Mouse (Mus musculus) hematopoietic stem cell, adult 5-6 weeks (primary cell): Measurements from ENCODE around the gene Atp2b4. TPM values are rescaled to one million over a fixed set of nuclear protein-coding genes. Genes with fewer than 3 reads are reported as not detected.
"Not testable (repeated sequence)": the region's sequence is repeated elsewhere in the genome, so short reads cannot be mapped to it uniquely, and the experiment has no call there.

Experiments used
- ATAC-seq, 2 experiments: fragments of 125-278 bp in 1 of 2; replicated peaks in 1 of 2; 2 replicates each; pipeline ENCODE4 v1.8.0; 2016 to 2017; ENCODE audit warnings: inconsistent platforms in 2 of 2, mild to moderate bottlenecking in 2 of 2, moderate number of reproducible peaks in 2 of 2, low read depth in 1 of 2, moderate TSS enrichment in 1 of 2; ENCODE audit not compliant: low FRiP score in 2 of 2, poor library complexity in 2 of 2, severe bottlenecking in 2 of 2, insufficient read depth in 1 of 2, low TSS enrichment in 1 of 2
- total RNA-seq: library from RNA; stranded (forward); fragments of 172-1452, 232-1000 nt; gene quantifications from 2 replicates; pipeline ENCODE4 v1.2.3, GENCODE M21; 2017

The Atp2b4 gene
- total RNA-seq, 1 experiment from 2014 or later = 82.1 TPM

DNA sequence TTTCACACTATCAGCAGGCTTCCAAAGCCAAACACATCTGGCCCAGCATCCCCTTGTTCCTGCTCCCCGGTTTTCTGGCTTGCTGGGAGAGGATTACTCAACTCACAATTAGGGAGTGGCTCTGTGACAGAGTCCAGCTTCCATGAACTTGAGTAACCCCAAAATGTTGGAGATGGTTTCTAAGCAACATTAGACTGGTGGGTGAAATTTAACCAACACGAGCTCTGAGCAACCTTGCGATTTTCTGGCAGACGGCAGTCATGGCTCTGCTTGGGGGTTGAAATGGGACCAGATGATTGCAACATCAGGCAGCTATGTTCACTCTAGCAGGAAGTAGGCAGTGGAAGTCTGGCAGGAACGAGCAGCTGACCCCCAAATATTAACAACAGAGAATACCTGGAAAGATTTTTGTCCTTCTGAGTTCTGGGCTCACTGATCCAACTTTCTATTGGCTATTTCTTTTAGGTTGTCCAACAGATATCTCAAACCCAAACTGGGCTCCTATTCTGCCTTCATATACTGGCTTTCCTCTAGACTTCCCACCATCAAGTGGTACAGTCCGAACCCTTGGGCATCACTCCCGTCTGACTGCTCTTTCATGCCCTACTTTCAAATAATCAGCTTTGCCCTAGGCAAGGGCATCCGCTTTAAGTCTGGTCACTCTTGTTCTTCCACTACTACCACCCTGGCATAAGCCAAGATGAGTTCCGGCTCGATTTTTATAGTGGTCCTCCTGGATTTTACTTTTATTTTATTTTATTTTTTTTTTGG lies 114.9 kb downstream of the Atp2b4 start:
- ATAC-seq = no peak

- no peak for ATAC-seq
Measured at GRCm38 (mm10) chr1:133671801-133672200, 129.0 kb downstream of the Atp2b4 start.

DNA sequence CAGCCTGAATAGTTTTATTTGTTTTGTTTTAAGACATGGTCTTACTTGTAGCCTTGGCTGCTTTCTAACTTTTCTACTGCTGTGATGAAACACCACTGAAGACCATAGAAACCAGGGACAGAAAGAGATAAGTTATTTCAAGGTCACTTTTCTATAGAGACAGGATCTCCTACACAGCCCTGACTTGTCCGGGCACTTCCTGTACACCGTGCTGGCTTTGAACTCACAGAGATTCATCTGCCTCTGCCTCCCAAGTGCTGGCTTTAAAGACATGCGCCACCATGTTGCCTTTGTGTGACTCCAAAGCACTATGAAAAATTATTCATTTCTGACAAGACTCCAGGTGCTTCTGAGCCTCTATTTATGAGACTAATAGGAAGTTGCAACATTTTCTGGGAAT lies 129.6 kb downstream of the Atp2b4 start:
- no peak for ATAC-seq

DNA sequence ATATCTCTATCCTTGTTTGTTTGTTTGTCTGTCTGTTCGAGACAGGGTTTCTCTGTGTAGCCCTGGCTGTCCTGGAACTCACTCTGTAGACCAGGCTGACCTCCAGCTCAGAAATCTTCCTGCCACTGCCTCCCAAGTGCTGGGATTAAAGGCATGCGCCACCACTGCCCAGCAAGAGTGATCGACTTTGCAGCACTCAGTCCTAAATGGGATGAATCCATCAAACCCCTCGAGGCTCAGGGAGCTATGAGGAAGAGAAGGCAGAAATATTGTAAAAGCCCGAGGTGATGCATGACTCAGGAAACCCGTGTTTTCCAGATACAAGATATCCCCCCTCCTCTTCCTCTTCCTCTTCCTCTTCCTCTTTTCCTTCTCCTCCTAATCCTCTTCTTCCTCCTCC lies 130.1 kb downstream of the Atp2b4 start:
- ATAC-seq = no peak

DNA sequence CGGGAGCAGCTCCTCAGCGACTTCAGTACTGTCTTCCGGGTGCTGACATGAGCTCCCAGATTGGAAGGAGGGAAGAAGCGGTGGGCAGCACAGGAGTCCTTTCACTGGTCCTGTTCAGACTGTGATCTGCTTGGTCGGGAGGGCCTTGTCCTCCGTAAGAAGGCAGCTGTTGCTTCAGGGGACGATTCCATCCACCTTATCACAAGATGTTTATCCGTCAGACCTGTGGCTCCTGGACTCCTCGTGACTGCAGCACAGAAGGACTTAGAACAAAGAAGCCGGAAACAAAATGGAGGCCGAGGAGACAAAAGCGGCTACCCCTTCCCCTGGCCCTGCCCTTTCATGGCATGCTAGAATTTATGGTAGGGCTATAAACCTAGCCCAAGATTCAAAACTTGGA lies 130.7 kb downstream of the Atp2b4 start:
- ATAC-seq = no peak

DNA sequence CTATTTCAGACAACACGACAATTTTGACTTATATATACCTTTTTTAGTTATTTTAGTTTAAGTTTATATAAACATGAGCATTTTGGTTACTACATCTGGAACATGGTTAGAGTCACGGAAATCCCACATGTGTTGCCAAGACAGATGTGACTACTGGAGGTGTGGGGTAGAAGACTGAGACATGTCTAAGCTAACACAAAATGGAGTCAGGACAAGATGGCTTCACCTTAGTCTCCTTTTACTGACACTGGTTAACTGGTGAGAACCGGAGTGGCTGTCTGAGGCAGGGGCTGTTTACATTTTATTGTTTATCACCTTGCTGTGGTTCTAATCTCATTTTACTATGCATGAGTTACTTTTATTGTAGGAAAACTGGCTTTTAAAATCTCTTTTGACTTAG lies 132.2 kb downstream of the Atp2b4 start:
- ATAC-seq = no peak

DNA sequence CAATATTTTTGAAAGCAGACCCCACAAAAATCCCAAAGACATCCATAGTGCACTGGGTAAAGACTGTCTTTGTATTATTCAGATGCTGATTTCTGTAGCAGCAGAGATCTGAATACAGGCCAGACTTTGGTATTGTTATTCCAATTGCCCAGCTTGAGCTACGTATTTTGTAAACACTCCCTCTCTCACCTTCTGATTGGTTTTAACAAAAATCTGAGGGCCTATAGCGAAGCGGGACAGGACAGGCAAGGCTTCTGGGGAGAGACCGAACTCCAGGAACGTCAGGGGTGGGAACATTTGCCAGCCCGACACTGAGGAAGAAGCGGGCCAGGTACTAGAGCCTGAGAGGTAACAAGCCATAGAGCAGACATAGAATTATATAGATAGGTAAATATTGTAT lies 133.1 kb downstream of the Atp2b4 start:
- no peak for ATAC-seq

DNA sequence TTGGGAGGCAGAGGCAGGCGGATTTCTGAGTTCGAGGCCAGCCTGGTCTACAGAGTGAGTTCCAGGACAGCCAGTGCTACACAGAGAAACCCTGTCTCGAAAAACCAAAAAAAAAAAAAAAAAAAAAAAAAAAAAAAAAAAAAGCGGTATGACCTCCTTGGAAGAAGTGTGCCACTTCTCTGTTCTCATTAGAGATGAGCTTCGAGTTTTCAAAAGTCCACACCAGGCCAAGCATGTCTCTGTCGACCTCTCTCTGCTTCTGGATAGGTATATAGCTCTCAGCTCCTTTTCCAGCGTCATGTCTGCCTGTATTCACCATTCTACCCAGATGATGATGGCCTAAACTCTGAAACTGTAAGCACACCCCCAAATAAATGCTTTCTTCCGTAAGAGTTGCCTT lies 135.1 kb downstream of the Atp2b4 start:
- ATAC-seq = not testable (repeated sequence)

GRCm38 (mm10) chr1:133664203-133664970 lies 136.5 kb downstream of the Atp2b4 start:
- no peak for ATAC-seq

DNA sequence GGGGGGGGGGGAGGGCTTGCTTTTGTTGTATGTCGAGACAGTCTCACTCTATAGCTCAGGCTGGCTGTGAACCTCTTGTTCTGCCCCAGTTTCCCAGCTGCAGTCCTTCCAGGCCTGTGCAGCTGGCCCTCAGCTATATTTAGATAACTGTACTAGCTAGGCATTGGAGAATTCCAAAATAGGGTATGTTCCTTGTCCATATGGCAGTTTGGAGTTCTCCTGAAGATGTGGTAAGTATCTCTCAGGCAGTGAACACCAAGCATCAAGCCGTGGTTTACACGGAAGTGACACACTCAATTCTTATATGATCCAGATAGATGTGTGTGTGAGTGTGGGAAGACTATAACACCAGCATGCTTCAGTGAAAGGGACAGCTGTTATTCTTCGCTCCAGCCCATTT lies 137.4 kb downstream of the Atp2b4 start:
- ATAC-seq = no peak

DNA sequence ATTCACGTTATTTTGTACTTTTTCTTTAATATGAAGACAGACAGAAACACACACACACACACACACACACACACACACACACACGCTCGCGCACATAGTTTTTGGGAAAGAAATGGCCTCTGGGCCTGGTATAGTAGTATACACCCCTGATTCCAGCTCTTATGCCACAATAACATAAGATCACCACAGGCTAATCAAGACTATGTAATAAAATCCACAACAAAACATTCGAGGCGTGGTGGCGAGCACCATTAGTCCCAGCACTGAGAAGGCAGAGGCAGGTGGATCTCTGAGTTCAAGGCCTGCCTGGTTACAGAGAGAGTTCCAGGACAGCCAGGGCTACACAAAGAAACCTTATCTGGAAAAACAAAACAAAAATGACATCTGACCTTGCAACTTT lies 137.9 kb downstream of the Atp2b4 start:
- ATAC-seq = no peak

GRCm38 (mm10) chr1:133661203-133661933 lies 139.5 kb downstream of the Atp2b4 start, which contains the start of gene Gm38394:
TSS of gene Gm38394 (minus strand) at chr1:133661318.
- ATAC-seq = peak; percentile 99

GRCm38 (mm10) chr1:133660466-133661202 lies 140.2 kb downstream of the Atp2b4 start, which contains the start of gene Zbed6:
TSS of gene Zbed6 (minus strand) at chr1:133660885.
- ATAC-seq = peak; percentile 31 to 43; a peak in 2 of 4 replicates

DNA sequence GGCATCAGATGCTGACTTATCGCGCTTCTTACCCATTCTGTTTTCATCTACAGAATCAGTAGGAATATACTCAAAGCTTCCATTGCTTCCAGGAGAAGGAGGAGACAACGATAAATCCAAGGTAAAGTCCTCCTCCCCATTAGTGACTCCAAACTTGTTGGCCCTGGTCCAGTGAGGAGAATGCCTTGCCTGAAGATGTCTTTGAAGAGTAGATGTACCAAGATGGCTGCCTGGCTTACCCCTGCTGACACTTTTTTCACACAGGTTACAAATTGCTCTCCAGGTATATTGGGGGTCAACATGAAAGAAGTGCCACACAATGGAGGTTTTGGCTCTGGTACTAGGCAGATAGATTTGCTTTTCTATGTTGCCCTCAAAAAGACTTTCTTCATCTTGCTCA lies 142.0 kb downstream of the Atp2b4 start:
- no peak for ATAC-seq

- ATAC-seq = no peak
Measured at GRCm38 (mm10) chr1:133656811-133657210, 144.0 kb downstream of the Atp2b4 start.

DNA sequence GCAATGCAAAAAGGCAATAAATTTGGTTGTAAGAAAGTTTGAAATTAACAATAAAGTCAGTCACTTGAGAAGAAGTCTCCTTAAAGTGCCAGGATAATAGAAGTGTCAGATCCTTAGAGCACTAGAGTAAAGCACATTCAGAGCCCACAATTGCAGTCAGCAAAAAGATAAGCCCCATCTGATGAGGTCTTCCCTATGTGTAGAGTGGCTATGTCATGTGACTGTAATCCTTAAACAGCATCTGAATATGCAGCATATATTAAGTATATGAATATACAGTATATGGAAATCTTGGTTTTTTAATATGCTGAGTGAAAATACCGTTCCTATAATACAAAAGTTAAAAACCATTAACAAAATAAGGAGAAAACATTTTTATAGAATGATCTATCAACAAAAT lies 147.8 kb downstream of the Atp2b4 start:
- ATAC-seq = no peak

- no peak for ATAC-seq
Measured at GRCm38 (mm10) chr1:133650288-133651055, 150.4 kb downstream of the Atp2b4 start.
